Mouse (Mus musculus): Measurements from ENCODE around the gene Synpo2.

Gene Synpo2

DNA sequence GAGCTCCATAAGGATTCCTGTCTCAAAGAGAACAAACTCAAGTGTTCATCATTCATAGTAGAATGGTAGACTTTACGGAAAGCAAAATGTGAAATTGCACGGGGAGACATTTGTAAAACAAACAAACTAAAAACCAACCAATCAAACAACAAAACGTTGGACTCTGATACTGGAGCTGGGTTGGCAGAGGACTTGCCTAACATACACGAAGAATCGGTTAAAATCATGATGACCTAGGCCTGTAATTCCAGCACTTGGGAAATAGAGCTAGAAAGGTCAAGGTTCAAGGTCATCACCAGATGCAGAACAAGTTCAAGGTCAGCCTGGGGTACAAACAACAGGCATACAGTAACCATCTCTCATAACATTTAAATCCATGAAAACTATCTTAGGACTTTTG lies 147.7 kb downstream of the Synpo2 start:
- DNase-seq: no peak

DNA sequence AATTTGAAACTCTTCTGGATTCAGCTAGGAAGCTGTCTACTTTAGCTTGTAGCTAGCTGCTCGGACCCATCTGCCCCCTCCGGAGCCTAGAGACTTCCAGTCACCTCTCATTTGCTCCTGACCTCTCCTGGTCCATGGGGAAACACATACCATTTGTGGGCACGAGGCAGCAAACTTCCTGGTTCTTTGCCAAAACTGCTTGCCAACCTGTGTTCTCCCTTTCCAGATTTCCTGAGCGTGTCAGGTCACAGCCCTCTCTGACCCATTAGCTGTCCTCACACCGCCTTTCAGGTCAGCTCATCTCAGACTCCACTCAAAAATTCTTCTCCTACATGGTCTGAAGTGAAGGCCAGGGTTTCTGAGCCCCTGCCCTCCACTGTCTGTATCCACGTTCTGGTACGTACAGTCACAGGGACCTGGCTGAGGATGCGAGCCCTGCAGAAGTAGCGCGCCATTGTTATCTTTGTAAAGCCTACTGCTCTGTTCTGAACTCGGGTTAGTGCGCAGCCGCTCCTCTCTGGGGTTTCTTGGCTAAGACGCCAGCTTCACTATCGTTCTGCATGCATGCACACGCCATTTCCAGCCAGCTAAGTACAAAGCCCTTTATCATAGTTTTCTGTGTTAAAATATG lies 150.0 kb downstream of the Synpo2 start:
- peak; percentile 44 to 72 for DNase-seq

DNA sequence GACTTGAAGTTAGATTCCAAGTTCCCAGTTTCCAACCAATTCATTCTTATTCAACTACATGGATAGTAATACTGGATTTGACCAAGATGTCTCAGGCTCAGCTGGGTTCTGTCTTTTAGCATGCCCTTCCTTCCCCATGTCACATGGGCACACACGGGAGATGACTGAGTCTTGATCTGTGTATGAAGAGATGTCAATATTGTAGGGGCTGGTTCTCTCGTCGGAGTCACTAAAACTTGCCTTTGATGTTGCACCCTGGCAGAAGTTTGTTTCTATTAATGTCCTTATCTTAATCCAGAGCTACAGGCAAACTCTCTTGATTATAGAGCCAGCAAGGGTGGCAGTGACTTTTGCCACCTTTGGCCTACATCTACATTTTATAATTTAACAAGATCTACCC lies 154.3 kb downstream of the Synpo2 start:
- no peak for DNase-seq

GRCm38 (mm10) chr3:123080943-123081342 lies 155.0 kb downstream of the Synpo2 start:
- peak in 1 of 2 experiments; percentile 49 for DNase-seq

DNA sequence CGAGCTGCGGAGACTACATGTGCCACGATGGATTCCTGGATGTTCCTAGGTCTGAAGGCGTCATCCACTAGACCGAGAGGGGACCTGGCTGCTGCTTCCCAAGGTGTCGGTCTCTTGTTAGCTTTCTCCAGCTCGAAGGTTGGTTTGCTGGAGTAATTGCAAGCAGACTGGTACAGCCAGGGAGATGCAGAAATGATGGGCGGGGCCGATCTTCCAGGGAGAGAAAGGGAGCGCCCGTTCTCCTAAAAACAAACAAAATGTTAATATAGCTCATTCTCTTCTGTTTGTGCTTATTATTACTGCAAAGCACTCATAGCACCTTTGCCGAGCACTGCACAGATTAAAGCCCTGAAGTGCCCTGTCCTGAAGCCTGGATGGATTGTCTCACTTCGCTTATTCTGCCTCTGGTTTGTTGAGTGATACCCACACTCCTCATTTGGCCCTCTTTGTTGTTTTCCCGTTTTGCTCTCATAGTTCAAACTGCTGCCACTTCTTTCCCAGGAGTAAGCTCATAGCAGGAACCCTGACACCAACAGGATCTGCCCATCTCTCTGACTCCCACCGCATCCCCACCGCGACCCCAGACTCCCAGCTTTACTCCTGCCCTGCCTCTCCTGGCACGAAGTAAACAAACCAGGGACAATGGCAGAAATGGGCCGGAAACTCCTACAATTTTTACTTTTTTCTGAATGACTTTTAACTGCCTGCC lies 155.8 kb downstream of the Synpo2 start:
- no peak for DNase-seq

DNA sequence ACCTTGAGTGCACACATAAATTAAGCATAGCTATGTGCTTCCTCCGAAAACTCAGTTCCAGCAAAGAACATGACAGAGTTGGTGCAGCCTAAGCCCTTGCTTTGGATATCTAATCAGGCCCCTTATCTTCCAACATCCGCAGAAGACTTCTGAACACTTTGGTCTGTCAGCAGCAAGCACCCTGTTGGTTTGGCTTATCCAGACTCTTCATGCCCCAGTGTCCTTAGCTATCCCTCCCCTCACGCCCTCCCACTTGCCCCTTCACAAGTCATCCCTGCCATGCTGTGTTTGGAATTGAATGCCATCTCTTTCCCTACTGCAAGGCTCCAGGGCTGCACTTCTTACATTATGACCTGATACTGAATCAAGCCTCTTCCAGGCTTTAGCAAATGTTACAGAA lies 160.2 kb downstream of the Synpo2 start:
- no peak for DNase-seq

DNA sequence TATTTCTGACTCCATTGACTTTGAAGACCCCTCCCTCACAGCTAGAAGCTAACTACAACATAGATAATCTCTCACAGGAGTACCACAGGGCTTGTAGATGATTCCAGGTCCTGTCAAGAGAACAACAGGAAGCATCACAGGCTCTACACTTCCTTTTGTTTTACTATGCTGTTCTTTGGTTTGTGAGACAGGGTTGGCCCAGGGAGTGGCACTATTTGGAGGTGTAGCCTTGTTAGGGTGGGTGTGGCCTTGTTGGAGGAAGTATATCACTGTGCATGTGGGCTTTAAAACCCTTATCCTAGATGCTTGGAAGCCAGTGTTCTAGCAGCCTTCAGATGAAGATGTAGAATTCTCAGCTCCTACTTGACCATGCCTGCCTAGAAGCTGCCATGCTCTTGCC lies 160.9 kb downstream of the Synpo2 start:
- DNase-seq: no peak

DNA sequence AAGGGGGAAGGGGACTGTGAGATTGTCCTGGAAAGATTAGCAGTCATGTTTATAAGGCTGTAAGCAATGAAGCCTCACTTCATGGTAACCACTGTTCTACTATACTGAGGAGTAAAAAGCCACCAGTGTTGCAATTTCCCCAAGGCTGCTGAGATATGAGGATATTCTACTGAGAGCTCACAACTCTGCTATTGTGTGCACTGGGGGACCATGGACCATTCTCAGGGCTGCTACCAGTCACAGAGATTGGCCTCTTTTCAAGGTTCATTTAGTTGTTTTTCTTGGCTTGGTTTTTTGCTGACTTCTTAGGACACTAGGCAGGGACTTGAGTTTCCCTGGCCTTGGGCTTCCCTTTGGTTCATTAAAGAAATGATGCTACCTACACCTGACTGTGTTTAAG lies 162.6 kb downstream of the Synpo2 start:
- DNase-seq: no peak

DNA sequence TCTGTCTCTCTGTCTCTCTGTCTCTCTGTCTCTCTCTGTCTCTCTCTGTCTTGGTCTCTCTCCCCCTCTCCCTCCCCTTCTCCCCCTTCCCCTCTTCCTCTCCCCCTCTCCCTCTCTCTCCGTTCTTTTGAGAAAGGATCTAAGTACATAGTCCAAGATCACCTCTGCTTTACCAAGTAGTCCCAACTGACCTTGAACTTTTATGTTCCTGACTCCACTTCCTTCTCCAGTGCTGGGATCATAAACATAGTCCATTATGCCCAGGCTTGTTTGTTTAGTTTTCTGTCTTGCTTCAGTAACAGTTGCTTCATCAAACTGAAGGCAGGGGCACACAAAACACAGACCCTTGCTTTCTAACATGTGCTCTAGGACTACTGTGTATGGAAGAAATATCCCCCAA lies 163.5 kb downstream of the Synpo2 start:
- DNase-seq: no peak

DNA sequence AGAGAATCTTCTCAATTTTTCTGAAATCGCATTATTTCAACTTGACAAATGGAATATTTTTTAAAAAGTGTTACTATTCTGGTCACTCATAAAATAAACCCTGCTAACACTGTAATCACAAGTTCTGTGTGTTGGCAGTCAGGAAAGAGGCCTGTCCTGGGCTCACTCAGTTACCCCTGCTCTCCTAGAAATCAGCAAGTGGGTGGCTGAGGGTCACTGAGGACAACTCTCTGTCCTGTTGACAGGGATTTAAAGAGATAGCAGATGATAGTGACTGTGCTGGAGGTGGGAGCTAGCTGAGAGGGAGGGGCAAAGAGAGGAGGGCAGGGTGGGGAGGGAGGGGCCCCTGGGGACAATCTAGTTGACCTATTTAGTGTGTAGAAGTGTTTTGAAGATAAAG lies 165.0 kb downstream of the Synpo2 start:
- DNase-seq: no peak

DNA sequence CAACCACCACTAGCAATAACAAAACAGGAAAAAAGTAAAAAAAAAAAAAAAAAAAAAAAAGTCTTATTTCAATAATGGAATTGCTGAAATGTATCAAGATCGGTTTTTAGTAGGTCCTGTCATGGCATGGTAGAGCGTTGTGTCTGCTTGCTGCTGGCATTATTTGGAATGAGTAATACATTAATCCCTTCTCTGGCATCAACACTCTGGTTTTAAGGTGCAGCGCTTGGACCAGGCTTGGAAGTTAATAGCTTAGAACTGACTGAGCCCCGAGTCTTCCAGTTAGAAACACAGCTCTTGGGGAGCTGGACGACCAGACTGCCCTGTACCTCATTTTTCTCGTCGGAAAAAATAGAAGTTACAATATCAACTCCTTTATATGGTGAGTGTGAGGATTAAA lies 169.1 kb downstream of the Synpo2 start:
- DNase-seq: no peak

DNA sequence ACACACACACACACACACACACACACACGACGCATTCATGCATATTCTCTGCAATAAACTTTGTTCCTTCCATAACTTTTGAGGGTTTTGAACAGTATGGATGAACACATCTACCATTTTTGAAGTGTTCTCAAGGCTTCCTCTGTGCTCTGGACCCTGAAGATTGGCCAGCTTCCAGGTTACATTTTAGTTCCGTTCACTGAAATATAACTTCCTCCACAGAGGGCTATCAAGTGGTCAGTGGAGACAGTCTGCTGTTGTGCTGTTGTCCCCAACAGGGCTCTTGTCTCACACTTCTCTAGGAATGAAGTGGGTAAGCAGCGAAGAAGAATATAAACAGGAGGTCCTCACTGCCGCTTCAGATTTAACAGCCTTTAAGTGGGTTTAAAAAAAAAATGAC lies 170.5 kb downstream of the Synpo2 start:
- DNase-seq: no peak

GRCm38 (mm10) chr3:123064186-123064585 lies 171.8 kb downstream of the Synpo2 start:
- no peak for DNase-seq

DNA sequence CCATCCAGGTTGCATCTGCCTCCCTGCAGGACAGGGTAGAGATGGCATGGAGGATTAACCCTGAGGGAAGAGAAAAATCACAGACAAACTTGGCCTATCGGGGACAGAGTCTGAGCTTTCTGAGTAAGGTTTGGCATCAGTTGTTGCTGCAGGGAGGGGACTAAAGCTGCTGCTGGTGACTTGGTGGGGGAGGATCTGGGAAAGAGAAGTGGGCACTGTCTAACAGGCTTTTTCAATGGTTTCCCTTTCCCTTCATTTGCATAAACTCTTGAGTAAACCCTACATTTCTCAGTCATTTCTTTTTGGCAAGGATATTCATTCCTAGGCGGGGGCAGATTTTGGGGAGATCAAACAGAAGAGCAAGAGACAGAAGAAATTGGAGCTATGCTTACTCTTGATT lies 174.0 kb downstream of the Synpo2 start:
- no peak for DNase-seq

GRCm38 (mm10) chr3:123058832-123059231 lies 177.1 kb downstream of the Synpo2 start:
- DNase-seq: no peak

- no peak for DNase-seq
Observed at GRCm38 (mm10) chr3:123054178-123054577, 181.8 kb downstream of the Synpo2 start.

DNA sequence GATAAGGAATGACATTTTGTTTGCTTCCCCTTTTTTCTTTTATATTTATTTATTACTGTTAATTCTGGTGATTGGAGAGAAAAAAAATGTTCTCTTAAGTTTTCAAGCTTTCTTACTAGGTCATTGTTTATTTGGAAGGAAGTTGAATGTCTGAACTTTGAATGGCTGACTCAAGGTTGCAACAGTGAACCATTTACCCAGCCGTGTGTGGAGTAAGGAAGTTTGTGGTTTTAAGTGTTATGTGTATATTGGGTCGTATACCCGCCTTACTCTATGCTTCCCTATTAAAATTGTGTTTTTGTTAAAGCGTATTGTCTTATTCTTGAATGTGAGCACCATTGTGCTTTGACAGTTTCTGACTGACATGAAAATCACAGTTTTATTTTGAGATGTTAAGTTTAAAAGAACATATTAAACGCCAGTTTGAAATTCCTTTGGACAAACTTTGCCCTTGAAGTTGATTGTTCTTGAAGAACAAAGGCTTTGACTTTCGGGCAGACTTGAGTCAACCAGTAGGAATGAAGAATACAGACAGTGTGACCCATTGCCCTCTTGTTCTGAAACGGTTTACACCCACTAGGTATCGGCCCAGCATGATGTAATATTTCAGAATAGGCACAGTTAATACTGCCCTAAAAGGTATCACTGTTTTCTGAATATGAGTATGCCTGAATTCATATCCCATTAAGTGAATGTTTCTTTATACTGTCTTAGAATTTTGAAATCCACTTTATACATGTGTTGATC lies 182.6 kb downstream of the Synpo2 start:
- no peak for DNase-seq

DNA sequence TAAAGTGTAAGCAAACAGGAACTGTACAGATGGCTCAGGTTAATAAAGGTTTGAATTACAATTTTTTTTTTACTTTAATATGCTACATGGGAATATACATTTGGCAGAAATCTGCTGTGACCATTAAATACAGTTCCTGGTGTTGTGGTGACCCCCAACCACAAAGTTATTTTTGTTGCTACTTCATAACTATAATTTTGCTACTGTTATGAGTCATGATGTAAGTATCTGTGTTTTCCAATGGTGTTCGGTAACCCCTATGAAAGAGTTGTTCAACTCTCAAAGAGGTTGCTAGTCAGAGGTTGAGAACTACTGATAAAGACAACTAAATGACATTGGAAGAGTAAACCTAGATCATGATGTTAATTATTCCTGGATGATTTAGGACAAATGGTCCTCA lies 193.6 kb downstream of the Synpo2 start:
- DNase-seq: no peak

DNA sequence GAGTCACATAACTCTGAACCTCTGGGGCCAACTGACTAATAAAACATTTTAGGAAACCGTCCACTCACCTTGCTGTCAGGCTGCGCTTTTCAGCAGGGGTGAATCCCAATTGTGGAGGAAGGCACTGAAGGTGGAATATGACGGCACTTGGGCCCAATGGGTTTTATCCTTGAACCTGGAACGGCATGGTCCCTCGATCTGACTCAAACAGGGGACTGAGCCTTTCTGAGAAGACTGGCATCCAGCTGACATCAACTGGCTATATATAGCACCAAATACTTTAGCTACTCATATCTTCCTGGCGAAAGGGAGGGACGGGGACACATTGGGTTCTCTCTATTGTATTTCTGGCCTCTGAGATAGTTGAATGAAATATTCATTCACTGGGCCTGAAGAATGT lies 201.2 kb downstream of the Synpo2 start, which contains the start of gene Myoz2:
Gene Myoz2, minus strand, starts transcription at position 264 of the 400 bp plus-strand sequence.
- no peak for DNase-seq

DNA sequence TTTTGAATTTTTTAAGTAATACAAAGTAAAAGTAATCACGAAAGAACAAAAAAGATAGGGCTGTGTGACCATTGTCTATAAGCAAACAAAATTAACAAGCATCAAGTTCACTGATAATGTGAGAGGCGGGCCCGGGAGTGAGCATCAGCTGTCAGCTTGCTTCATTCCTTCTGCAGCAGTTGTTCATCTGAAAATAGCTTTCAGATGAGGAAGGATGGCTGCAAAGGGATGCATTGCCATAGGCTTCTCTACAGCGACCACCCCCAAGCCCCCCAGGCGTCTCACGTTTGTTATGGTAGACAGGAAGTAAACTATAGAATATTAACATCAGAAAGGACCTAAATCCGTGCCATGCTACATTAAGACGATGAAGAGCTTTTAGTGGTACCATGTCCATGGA lies 202.1 kb downstream of the Synpo2 start:
- no peak for DNase-seq

Data from kidney, postnatal 25 days (tissue).